Mouse (Mus musculus): ENCODE results near the gene Mfsd11.

- TF ChIP-seq POLR2A (IDR thresholded peaks at IDR 0.05; ENCODE audit: borderline replicate concordance, control insufficient read depth, low read depth, low read length) (no peak), CTCF (IDR thresholded peaks at IDR 0.05; ENCODE audit: control insufficient read depth, insufficient read depth, low read length) (no peak)
These were observed 69.8 kb downstream of the Mfsd11 start for GRCm38 (mm10) chr11:116922058-116922457.
